Mouse (Mus musculus): ENCODE data around the gene Diaph2. TPM values are rescaled to one million over a fixed set of nuclear protein-coding genes. Genes with fewer than 3 reads are reported as not detected.
"Not testable (repeated sequence)": the region's sequence is repeated elsewhere in the genome, so short reads cannot be mapped to it uniquely, and the experiment has no call there.

Diaph2 gene
- polyA plus RNA-seq, 1 experiment from 2014 or later: 2.8 TPM

DNA sequence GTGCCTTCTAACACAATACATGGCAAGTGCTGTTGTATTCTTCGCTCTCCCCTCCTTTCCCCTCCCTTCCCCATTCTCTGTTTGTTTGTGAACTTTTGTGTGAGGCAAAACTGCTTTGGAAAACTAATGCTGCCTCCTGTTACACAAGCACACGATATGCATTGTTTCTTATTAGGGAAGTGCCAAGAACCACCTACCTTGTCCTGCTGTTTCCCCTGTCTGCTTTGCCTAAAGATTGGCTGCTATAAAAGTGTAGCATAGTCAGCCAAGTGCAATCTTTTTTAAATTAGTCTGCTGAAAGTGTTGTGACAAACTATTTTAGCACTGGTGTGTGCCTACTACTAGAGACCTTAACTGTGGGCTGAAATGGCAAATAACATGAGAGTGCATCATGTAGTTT, 15.8 kb downstream of the Diaph2 start:
- no peak for ATAC-seq (ENCODE audit: low read depth)

DNA sequence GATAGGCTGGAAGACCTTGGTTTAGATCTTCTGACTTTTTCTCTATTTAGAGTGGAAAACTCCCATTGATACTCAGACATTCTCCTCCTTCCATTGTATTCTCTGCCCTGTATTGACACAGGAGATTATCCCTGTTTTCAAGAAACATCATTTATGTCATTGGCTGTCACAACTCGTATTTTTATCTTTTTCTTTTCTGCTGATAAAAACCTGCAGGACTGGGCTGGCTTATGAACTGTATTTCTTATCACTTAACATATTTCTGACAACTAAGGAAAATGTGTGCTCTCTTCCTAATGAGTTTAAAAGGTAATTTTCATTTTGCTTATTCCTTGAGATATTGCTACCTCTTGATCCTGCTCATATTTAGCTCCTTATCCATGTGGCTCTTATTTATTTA, 17.3 kb downstream of the Diaph2 start:
- Histone ChIP-seq H3K4me1 (replicated peaks) (no peaks in the 10 kb centered on the region), H3K4me2 (no peak overlapping the region), H3K9me3 (no peaks in the 10 kb centered on the region), H3K27me3 (no peaks in the 10 kb centered on the region), H3K4me3 (no peak overlapping the region), H3K9ac (no peak overlapping the region), H3K36me3 (no peaks in the 10 kb centered on the region), H3K27ac (replicated peaks) (no peak overlapping the region)
- ATAC-seq (ENCODE audit: low read depth): no peak
- 64% methylated on average over 1 of the region's 1 CpGs for WGBS

More for the DNA sequence above, 15.8 kb downstream of the Diaph2 start:
- Histone ChIP-seq H3K27ac (replicated peaks) (no peak overlapping the region), H3K9ac (no peak overlapping the region), H3K4me1 (replicated peaks) (no peaks in the 10 kb centered on the region), H3K27me3 (no peaks in the 10 kb centered on the region), H3K4me2 (no peak overlapping the region), H3K36me3 (no peaks in the 10 kb centered on the region), H3K9me3 (no peaks in the 10 kb centered on the region), H3K4me3 (no peak overlapping the region)
- WGBS: 79% methylated on average over 2 of the region's 2 CpGs

DNA sequence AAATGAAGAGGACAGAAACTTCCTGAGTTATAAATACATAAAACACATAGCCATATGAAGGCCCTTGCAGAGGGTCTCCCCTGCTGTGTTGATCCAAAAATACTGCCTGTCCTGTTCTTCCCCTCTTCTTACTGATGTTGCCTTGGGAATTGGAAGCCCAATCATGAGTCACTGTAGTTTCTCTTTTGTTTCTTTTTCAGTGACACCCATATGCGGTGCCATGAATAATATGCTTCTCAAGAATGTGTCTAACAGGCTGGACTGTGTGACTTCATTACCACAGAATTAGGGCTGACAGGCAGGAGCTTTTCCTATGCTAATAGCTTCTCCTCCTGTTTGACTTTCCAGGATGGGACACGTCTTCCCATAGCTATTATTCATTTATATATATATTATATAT, 21.1 kb downstream of the Diaph2 start:
- no peaks in the 10 kb centered on the region for H3K27me3 ChIP-seq
- H3K4me1 ChIP-seq (replicated peaks): no peaks in the 10 kb centered on the region
- H3K9ac ChIP-seq: no peak overlapping the region
- no peak overlapping the region for H3K4me2 ChIP-seq
- H3K27ac ChIP-seq (replicated peaks): no peak overlapping the region
- no peaks in the 10 kb centered on the region for H3K36me3 ChIP-seq
- ATAC-seq (ENCODE audit: low read depth): no peak
- H3K9me3 ChIP-seq: no peaks in the 10 kb centered on the region
- 42% methylated on average over 2 of the region's 2 CpGs for WGBS
- H3K4me3 ChIP-seq: no peak overlapping the region

DNA sequence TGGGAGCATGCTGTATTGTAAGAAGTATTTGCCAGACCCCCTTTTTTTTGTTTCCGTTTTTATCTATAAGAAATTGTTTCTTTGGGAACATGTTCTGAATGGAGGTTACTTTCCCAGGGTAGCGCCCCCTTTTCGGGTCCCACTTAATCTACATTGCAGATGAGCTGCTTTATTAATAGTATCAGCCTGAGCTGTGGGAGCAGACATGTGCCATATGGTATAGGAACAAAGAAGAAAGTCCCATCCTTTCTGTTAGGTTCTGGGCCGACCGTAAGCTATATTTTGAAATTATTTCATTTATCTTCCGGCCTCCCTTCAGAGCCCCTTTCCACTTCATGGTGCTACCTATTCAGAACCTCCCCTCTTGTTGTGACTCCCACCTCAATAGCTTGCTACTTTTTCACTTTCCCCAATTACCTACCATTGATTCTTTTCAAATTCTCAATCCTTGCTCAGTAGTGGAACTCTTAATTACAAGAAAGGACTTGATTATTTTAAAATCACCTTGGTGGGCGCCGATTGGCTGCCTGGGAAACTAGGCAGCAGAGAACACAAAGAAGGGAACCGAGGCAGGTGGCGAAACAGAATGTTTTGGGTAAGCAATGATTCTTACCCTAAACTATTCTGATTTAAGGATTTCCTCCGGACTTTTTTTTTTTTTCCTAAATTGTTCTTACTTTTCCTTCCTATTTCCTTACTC, 24.2 kb downstream of the Diaph2 start:
- ATAC-seq (ENCODE audit: low read depth): no peak
- H3K4me3 ChIP-seq: no peak overlapping the region
- no peak overlapping the region for H3K27ac ChIP-seq (replicated peaks)
- H3K4me2 ChIP-seq: no peak overlapping the region
- no peak overlapping the region for H3K9ac ChIP-seq
- H3K36me3 ChIP-seq: no peaks in the 10 kb centered on the region
- no peaks in the 10 kb centered on the region for H3K4me1 ChIP-seq (replicated peaks)
- no peaks in the 10 kb centered on the region for H3K27me3 ChIP-seq
- H3K9me3 ChIP-seq: no peaks in the 10 kb centered on the region
- WGBS: 59% methylated on average over 11 of the region's 11 CpGs

DNA sequence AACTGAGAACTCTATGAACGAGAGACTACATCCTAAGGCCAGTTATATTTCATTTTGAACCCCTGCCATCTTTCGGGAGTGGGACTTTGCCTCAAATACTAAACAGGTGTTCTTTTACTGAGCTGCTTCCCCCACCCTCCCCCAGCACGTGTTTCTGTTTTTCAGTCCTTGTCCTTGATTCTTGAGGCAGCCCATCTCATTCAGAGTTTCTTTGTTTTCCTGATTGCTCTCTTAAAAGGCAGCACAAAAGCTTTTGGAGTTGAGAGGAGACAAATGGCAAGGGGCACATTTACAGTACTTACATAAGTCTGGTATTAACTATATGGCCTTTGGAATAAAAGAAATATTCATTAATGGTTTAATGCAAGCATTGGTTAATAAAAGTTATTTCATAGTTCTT, 24.9 kb downstream of the Diaph2 start:
- H3K9me3 ChIP-seq: no peaks in the 10 kb centered on the region
- no peak overlapping the region for H3K27ac ChIP-seq (replicated peaks)
- H3K4me1 ChIP-seq (replicated peaks): no peaks in the 10 kb centered on the region
- no peak for ATAC-seq (ENCODE audit: low read depth)
- WGBS: 48% methylated on average over 3 of the region's 3 CpGs
- no peak overlapping the region for H3K4me2 ChIP-seq
- H3K36me3 ChIP-seq: no peaks in the 10 kb centered on the region
- H3K4me3 ChIP-seq: no peak overlapping the region
- no peak overlapping the region for H3K9ac ChIP-seq
- H3K27me3 ChIP-seq: no peaks in the 10 kb centered on the region

DNA sequence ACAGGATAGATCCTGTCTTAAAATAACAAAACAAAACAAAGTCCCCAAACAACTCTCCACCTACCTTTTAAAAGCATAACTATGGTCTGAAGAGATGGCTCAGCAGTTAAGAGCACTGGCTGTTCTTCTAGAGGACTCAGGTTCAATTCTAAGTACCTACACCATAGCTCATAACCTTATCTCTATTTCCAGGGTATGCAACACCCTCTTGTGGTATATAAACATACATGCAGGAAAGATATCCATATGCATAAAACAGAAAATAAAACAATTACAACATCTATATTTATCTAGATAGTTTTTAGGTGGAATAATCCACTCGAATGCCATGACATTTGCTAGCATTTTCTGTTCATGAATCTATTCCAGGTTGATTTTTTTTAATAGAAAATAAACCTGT, 27.2 kb downstream of the Diaph2 start:
- no peak for ATAC-seq (ENCODE audit: low read depth)
- no peak overlapping the region for H3K27ac ChIP-seq (replicated peaks)
- no peak overlapping the region for H3K4me3 ChIP-seq
- H3K9ac ChIP-seq: no peak overlapping the region
- H3K9me3 ChIP-seq: no peaks in the 10 kb centered on the region
- no peaks in the 10 kb centered on the region for H3K36me3 ChIP-seq
- no peaks in the 10 kb centered on the region for H3K4me1 ChIP-seq (replicated peaks)
- H3K27me3 ChIP-seq: no peaks in the 10 kb centered on the region
- WGBS: 75% methylated on average over 1 of the region's 1 CpGs
- H3K4me2 ChIP-seq: no peak overlapping the region

DNA sequence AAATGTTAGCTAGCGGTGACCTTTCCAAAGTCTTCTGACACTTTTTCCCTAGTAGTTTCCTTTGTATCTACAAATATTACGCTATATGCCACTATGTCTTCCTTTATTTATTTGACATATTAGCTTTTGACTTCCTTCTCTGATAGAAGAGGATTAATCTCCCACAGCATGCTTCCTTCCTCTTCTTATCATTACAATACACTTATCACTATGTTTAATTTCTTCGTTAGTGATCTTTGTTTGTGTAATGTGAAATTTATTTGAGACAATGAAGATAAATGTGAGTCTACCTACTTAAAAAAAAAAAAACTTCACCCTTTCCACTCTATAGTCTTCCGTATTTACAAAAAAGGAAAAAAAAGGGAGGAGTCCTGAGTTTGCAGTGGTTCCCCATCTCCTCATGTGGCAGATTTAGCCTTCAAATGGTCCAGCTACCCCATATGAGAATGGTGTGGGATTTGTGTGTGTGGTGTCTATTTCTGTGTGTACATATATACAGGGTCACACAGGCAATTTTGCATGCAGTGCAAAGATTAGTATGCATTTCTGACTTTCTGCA, 27.9 kb downstream of the Diaph2 start:
- no peak overlapping the region for H3K4me3 ChIP-seq
- H3K36me3 ChIP-seq: no peaks in the 10 kb centered on the region
- H3K9me3 ChIP-seq: no peaks in the 10 kb centered on the region
- no peak overlapping the region for H3K9ac ChIP-seq
- H3K27me3 ChIP-seq: no peaks in the 10 kb centered on the region
- no peak overlapping the region for H3K4me2 ChIP-seq
- WGBS: 85% methylated on average over 4 of the region's 4 CpGs
- ATAC-seq (ENCODE audit: low read depth): no peak
- no peak overlapping the region for H3K27ac ChIP-seq (replicated peaks)
- no peaks in the 10 kb centered on the region for H3K4me1 ChIP-seq (replicated peaks)

DNA sequence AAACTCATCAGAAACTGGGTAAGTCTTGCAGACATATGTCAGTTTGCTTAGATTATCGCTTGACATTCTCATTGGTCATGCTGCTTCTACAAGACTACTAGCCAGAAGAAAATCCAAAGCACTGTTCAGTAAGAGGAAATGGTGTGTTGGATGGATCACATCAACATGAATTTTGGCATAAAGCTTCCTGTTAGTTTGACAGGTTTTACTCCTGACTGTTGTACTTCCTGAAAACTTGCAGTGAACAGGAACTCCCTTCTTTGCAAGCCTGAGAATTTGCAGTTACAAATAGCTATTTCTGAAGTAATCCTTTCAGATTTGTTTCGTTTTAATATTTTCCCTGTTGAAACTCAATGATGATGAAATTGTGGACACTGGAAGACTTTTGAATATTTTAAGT, 32.3 kb downstream of the Diaph2 start:
- no peak overlapping the region for H3K4me2 ChIP-seq
- H3K4me1 ChIP-seq (replicated peaks): no peaks in the 10 kb centered on the region
- H3K9me3 ChIP-seq: no peaks in the 10 kb centered on the region
- no peak overlapping the region for H3K9ac ChIP-seq
- H3K4me3 ChIP-seq: no peak overlapping the region
- no peaks in the 10 kb centered on the region for H3K36me3 ChIP-seq
- ATAC-seq (ENCODE audit: low read depth): no peak
- H3K27me3 ChIP-seq: no peaks in the 10 kb centered on the region
- WGBS: 79% methylated on average over 2 of the region's 2 CpGs
- H3K27ac ChIP-seq (replicated peaks): no peak overlapping the region

DNA sequence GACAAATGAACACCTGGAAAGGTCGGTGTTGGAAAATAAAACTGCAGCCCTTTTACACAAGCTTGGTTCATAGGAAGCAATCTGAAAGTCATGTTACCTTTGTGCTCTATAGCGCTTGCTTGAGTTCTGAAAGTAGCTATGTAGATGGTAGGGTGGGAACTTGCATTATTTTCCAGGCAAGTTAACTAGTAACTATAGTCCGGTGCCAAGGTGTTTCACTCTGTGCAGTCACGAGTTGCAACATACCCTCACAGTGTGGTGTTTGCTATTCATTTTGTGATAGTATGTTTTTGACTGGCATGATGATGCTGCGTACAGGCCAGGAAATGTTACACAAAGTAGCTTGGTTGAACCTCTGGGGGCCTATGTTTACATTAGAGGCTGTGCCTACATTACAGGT, 34.5 kb downstream of the Diaph2 start:
- Histone ChIP-seq H3K4me3 (no peak overlapping the region), H3K4me1 (replicated peaks) (no peaks in the 10 kb centered on the region), H3K27me3 (no peaks in the 10 kb centered on the region), H3K9me3 (no peaks in the 10 kb centered on the region), H3K9ac (no peak overlapping the region), H3K4me2 (no peak overlapping the region), H3K36me3 (no peaks in the 10 kb centered on the region), H3K27ac (replicated peaks) (no peak overlapping the region)
- WGBS: 89% methylated on average over 5 of the region's 5 CpGs
- no peak for ATAC-seq (ENCODE audit: low read depth)

DNA sequence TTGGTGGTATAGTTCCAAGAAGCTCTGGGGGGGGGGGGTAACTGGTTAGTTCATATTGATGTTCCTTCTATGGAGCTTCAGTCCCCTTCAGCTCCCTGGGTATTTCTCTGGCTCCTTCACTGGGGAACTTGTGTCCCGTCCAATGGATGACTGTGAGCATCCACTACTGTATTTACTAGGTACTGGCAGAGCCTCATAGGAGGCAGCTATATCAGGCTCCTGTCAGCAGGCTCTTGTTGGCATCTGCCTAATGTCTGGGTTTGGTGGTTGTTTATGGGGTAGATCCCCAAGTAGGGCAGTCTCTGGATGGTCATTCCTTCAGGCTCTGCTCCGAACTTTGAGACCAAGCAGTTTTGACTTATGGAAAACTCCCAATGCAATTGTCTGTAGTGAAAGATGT, 50.4 kb downstream of the Diaph2 start:
- not testable (repeated sequence) for H3K27me3 ChIP-seq; H3K4me2 ChIP-seq; H3K9ac ChIP-seq; H3K4me3 ChIP-seq; H3K27ac ChIP-seq (replicated peaks); H3K36me3 ChIP-seq; ATAC-seq (ENCODE audit: low read depth); H3K4me1 ChIP-seq (replicated peaks); H3K9me3 ChIP-seq
- WGBS: 96% methylated on average over 2 of the region's 2 CpGs

DNA sequence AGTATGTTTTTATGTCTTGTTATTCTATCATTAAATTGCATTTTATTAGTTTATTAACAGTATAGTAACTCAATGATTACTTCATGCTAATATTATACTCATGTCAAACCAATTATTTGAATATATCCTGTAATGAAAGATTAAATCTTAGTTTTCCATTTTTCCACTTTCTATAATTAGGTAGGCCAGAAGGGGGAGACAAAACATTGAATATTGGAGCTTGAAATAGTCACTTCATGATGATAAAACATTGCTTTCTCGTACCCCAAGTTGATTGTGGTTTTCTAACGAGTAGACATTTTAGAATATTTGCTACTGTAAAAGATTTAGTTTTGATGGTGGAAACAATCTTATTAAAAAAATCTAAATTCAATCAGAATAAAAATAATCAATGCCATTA, 82.4 kb downstream of the Diaph2 start:
- no peaks in the 10 kb centered on the region for H3K27me3 ChIP-seq
- no peaks in the 10 kb centered on the region for H3K36me3 ChIP-seq
- H3K4me2 ChIP-seq: no peak overlapping the region
- no peak overlapping the region for H3K9ac ChIP-seq
- no peak overlapping the region for H3K27ac ChIP-seq (replicated peaks)
- H3K9me3 ChIP-seq: no peaks in the 10 kb centered on the region
- no peak for ATAC-seq (ENCODE audit: low read depth)
- H3K4me1 ChIP-seq (replicated peaks): no peaks in the 10 kb centered on the region
- WGBS: 56% methylated on average over 2 of the region's 2 CpGs
- no peak overlapping the region for H3K4me3 ChIP-seq

DNA sequence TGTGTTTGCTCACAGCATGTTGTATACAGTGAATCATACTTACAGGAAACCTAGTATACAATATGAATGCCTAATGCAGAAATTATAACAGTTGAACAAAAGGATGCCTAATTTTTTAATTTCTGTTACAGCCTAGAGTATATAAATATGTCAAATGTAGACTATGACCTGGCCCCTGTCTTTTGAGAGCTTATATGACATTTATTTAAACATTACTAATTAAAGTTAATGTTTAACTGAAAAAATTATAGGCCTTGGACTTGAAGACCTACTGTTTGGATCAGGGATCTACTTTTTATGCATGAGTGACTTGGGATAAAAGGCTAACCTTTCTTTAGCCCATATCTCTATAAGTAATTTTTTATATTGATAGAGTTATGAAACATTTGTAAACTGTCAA, 84.3 kb downstream of the Diaph2 start:
- H3K4me3 ChIP-seq: no peak overlapping the region
- no peak overlapping the region for H3K9ac ChIP-seq
- H3K9me3 ChIP-seq: no peaks in the 10 kb centered on the region
- no peaks in the 10 kb centered on the region for H3K27me3 ChIP-seq
- no peaks in the 10 kb centered on the region for H3K4me1 ChIP-seq (replicated peaks)
- no peaks in the 10 kb centered on the region for H3K36me3 ChIP-seq
- ATAC-seq (ENCODE audit: low read depth): no peak
- no peak overlapping the region for H3K27ac ChIP-seq (replicated peaks)
- H3K4me2 ChIP-seq: no peak overlapping the region

DNA sequence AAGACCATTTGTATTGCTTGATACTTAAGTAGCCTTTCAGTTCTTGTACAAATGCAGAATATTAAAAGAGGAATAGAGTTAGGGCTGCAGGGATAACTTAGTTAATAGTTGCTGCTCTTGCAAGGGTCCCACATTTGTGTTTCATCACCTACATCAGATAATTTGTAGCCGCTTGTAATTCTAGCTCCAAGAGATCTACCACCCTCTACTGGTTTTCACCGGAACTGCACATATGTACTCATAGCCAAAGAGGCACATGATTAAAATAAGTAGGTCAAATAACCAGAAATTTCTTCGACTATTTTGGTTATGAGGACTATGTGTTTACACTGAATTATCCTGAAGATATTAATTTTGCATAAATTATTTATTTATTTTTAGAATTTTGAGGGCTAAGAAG, 134.9 kb downstream of the Diaph2 start:
- no peak for ATAC-seq (ENCODE audit: low read depth)
- 13% methylated on average over 3 of the region's 3 CpGs for WGBS
- Histone ChIP-seq H3K4me3 (no peak overlapping the region), H3K27me3 (no peaks in the 10 kb centered on the region), H3K27ac (replicated peaks) (no peak overlapping the region), H3K36me3 (no peaks in the 10 kb centered on the region), H3K9ac (no peak overlapping the region), H3K4me2 (no peak overlapping the region), H3K4me1 (replicated peaks) (no peaks in the 10 kb centered on the region), H3K9me3 (no peaks in the 10 kb centered on the region)
